Mouse (Mus musculus) liver, embryonic 11.5 days (tissue): ENCODE data around the gene Sh3gl3. TPM values are rescaled to one million over a fixed set of nuclear protein-coding genes. Genes with fewer than 3 reads are reported as not detected.

Source experiments
- ATAC-seq: fragments of 200-750 bp; cut with Nextera tagmentation; replicated peaks from 2 replicates; pipeline ENCODE4 v1.8.0; 2017; ENCODE audit warnings: moderate number of reproducible peaks, mild to moderate bottlenecking, moderate TSS enrichment, moderate library complexity; ENCODE audit not compliant: low FRiP score
- DNase-seq: peaks from one replicate; pipeline ENCODE4 v3.0.0-alpha.2; 2017; ENCODE audit warnings: low spot score
- H3K27ac ChIP-seq: fragments of 300-500 bp; sonication (generic); 2 replicates; pipeline ENCODE4 v1.5.1; 2014; ENCODE audit warnings: mild to moderate bottlenecking, low read depth, low read length, control low read depth
- H3K27me3 ChIP-seq: fragments of 300-500 bp; sonication (generic); replicated peaks from 2 replicates; pipeline ENCODE4 v1.6.1; 2014; ENCODE audit warnings: low read length, mixed read lengths; ENCODE audit not compliant: control insufficient read depth, insufficient read depth
- H3K36me3 ChIP-seq: fragments of 300-500 bp; sonication (generic); 2 replicates; pipeline ENCODE4 v1.6.1; 2014; ENCODE audit warnings: mild to moderate bottlenecking, low read length, moderate library complexity, mixed read lengths; ENCODE audit not compliant: control insufficient read depth, insufficient read depth
- H3K4me1 ChIP-seq: fragments of 300-500 bp; sonication (generic); replicated peaks from 2 replicates; pipeline ENCODE4 v1.6.1; 2014; ENCODE audit warnings: low read length, mixed read lengths; ENCODE audit not compliant: control insufficient read depth, insufficient read depth
- H3K4me2 ChIP-seq: fragments of 300-500 bp; sonication (generic); 2 replicates; pipeline ENCODE4 v1.6.1; 2014; ENCODE audit warnings: mild to moderate bottlenecking, control low read depth, moderate library complexity
- H3K4me3 ChIP-seq: fragments of 300-500 bp; sonication (generic); 2 replicates; pipeline ENCODE4 v1.5.1; 2014; ENCODE audit warnings: low read depth, low read length, control low read depth
- H3K9ac ChIP-seq: fragments of 300-500 bp; sonication (generic); 2 replicates; pipeline ENCODE4 v1.6.1; 2014; ENCODE audit warnings: low read depth, low read length, control low read depth
- H3K9me3 ChIP-seq: fragments of 300-500 bp; sonication (generic); 2 replicates; pipeline ENCODE4 v1.6.1; 2016; ENCODE audit warnings: low read length, inconsistent platforms, mixed read lengths; ENCODE audit not compliant: control insufficient read depth
- WGBS: fragments of 180-500 bp; shearing (Covaris S2); extraction: QIAGEN DNeasy Blood & Tissue Kit; methylation state at CpG from one replicate; pipeline ENCODE4 v1.1.7; 2014; 5-methylcytosine and 5-hydroxymethylcytosine counted together
- polyA plus RNA-seq: library from polyadenylated mRNA; unstranded; fragments of >200 nt; fragmentation: Nextera tagmentation; extraction: Ambion mirVana; gene quantifications from 2 replicates; pipeline ENCODE4 v1.2.1, GENCODE M21; 2014

Sh3gl3 gene
- polyA plus RNA-seq, 1 experiment from 2014 or later = 4.9 TPM

DNA sequence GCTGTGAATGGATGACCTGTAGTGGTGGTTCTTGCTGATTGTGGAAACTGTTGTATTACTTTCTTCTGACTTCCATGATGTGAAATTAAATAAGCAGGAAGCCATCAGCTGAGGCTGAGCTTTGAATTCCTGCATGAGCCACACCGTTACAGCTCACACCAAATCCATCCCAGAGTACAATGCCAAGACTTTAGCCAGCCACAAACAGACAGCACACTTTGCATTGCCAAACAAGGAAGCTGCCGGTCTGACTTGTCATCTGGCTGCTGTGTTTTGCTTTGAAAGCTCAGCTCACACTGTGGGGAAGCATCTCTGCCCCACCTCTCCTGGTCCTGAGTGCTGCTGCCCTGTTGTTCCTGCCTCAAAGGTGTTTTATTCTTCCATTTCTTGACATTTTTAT is 9.1 kb downstream of the Sh3gl3 start:
- Histone ChIP-seq H3K27ac (no peak overlapping the region), H3K9ac (no peak overlapping the region), H3K4me3 (no peak overlapping the region), H3K4me1 (no peaks in the 10 kb centered on the region), H3K9me3 (no peaks in the 10 kb centered on the region), H3K27me3 (no peaks in the 10 kb centered on the region), H3K4me2 (no peak overlapping the region), H3K36me3 (no peaks in the 10 kb centered on the region)
- WGBS = 45% methylated on average over 2 of the region's 2 CpGs
- DNase-seq = no peak
- no peak for ATAC-seq

DNA sequence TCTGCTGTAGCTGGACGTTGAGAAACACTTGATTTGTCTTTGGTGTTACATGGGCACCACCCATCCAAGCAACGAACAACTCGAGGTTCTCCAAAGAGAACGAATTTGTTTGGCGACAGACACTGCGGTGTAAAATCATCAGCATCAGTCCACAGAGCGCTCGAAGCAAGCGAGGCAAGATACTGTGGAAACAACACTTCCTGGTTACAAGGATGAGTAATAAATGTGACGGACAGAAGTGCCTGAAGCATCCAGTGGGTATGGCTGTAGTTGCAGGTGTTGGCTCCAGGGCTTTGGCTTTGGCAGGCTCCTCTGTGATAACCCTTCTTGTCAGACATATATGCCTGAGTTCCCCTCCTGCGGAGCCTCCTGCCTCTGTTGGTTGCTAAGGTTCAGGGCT is 18.0 kb downstream of the Sh3gl3 start:
- WGBS = 83% methylated on average over 11 of the region's 11 CpGs
- H3K27ac ChIP-seq = no peak overlapping the region
- no peak overlapping the region for H3K4me2 ChIP-seq
- H3K27me3 ChIP-seq = no peaks in the 10 kb centered on the region
- ATAC-seq (no peak), DNase-seq (no peak)
- H3K36me3 ChIP-seq = no peaks in the 10 kb centered on the region
- H3K9me3 ChIP-seq = no peaks in the 10 kb centered on the region
- H3K4me3 ChIP-seq = no peak overlapping the region
- H3K4me1 ChIP-seq = no peaks in the 10 kb centered on the region
- H3K9ac ChIP-seq = no peak overlapping the region

DNA sequence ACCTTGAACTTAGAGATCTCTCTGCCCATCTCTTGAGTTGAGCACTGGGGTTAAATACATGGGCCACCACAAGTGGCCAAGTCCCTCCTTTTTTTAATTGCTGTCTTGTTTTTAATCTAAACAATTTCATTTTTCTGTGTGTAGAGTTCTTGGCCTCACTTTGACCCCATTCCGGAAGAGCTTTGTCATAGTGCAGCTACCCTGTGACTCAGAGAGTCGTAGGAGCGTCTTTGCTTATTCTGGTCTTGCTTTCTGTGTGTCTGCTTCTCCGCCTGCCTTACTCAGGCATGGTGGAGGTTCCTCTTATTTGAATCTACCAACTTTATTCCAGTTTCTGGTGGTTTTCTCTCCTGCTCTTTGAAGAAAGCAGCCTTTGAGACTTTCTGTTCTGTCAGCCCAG is 18.9 kb downstream of the Sh3gl3 start:
- 70% methylated on average over 4 of the region's 4 CpGs for WGBS
- no peak for DNase-seq

DNA sequence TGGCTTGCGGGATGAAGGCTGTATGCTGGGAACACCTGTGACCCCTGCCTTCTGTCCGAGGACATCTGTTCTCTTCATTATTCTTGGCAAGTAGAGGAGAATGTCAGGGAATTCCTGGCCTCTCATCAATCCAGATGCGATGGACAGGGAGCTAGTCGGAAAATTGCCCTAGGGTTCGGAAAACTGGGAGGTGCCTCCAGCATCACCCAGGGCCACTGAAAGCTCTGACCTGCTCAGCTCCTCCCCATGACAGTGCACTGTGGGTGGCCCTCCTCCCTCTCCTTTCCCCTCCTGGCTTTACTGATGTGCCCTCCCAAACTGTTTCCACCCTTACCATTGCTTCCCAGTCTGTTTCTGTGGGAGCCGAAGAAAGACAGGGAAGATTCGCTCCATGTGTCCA is 29.5 kb downstream of the Sh3gl3 start:
- H3K4me3 ChIP-seq = no peak overlapping the region
- no peaks in the 10 kb centered on the region for H3K36me3 ChIP-seq
- H3K27ac ChIP-seq = no peak overlapping the region
- H3K9me3 ChIP-seq = no peaks in the 10 kb centered on the region
- no peaks in the 10 kb centered on the region for H3K27me3 ChIP-seq
- no peak overlapping the region for H3K4me2 ChIP-seq
- DNase-seq (no peak), ATAC-seq (no peak)
- no peak overlapping the region for H3K9ac ChIP-seq
- no peaks in the 10 kb centered on the region; the same call in 1 of the 2 replicates for H3K4me1 ChIP-seq
- WGBS = 75% methylated on average over 7 of the region's 7 CpGs

More for the DNA sequence above, 18.9 kb downstream of the Sh3gl3 start:
- ATAC-seq = no peak
- Histone ChIP-seq H3K4me3 (no peak overlapping the region), H3K27me3 (no peaks in the 10 kb centered on the region), H3K4me2 (no peak overlapping the region), H3K9me3 (no peaks in the 10 kb centered on the region), H3K27ac (no peak overlapping the region), H3K36me3 (no peaks in the 10 kb centered on the region), H3K9ac (no peak overlapping the region), H3K4me1 (no peaks in the 10 kb centered on the region)

DNA sequence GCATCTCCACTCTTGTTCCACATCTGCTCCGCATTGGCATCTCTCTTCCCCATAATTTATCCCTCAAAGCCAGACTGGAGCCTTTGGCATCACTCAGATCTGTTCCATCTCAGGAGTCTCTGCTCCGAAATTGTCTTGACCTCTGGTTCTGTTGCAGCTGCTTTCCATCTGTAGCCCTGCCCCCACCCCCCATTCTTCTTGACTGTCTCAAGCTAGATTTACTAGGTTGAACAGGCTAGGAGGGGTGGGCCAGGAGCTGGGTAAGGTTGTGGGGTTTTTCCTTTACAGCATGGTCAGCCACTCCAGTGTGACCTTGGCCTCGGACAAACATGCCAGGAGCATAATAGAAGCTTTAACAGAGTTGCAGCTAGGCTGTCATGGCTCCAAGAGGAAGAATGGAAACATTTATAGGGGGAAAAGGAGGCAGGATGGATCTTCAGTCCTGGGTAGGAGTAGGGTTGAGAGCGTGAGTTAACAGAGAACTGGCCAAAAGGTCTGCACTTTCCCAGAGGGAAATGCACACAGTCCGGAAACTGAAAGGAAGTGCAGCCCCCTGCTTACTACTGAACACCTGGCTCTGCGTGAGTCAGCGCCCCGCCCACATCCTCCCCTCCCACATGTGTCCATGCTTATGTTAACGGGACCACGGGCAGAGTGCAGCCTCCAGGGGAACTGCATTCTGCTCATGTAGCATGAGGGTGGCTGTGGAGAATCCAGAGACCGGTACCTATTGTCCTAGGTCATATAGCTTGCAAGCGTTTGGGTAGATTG is 30.6 kb downstream of the Sh3gl3 start:
- 42% methylated on average over 12 of the region's 12 CpGs for WGBS
- no peak overlapping the region for H3K4me2 ChIP-seq
- H3K27me3 ChIP-seq = no peaks in the 10 kb centered on the region
- no peaks in the 10 kb centered on the region for H3K36me3 ChIP-seq
- DNase-seq (no peak), ATAC-seq (no peak)
- no peak overlapping the region for H3K9ac ChIP-seq
- no peaks in the 10 kb centered on the region for H3K9me3 ChIP-seq
- no peaks in the 10 kb centered on the region; the same call in 1 of the 2 replicates for H3K4me1 ChIP-seq
- no peak overlapping the region for H3K4me3 ChIP-seq
- no peak overlapping the region for H3K27ac ChIP-seq

DNA sequence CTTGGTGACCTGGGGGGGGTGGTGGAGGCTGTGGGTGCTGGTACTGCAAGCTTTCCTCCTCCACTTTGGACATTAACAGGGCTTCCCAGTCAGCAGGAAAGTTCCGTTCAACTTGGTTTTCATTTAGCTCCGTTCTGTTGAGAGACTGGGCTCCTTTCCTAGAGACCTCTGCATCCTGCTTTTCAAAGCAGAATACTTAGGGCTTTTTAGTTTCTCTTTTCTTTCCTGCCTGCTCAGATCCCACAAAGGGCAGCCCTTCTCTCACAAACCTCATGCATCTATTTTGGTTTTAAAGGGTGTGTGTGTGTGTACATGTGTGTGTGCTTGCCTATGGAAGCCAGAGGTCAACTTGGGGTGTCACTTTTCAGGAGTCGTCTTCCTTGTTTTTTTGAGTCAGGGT is 31.3 kb downstream of the Sh3gl3 start:
- DNase-seq (no peak), ATAC-seq (no peak)
- no peak overlapping the region for H3K4me2 ChIP-seq
- H3K27me3 ChIP-seq = no peaks in the 10 kb centered on the region
- 65% methylated on average over 3 of the region's 3 CpGs for WGBS
- H3K36me3 ChIP-seq = no peaks in the 10 kb centered on the region
- no peaks in the 10 kb centered on the region; the same call in 1 of the 2 replicates for H3K4me1 ChIP-seq
- H3K9me3 ChIP-seq = no peaks in the 10 kb centered on the region
- H3K27ac ChIP-seq = no peak overlapping the region
- no peak overlapping the region for H3K4me3 ChIP-seq
- H3K9ac ChIP-seq = no peak overlapping the region

DNA sequence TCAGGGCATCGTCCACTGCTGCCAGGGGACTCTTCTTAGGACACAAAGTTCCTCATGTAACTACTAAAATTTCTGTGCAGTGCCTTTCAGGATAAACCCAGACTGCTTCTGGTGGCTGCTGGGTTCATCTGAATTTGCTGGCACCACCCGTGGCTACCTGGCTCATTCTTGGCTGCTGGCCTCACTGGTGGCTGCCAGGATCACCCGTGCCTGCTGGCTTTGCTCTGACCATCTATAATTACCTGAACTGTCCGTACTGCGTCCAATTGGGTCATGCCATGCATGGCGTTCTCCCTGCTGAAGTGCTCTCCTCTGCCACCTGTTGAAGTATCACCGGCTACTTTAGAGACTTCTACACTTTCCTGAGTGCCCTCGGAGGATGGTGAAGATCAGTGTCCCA is 33.1 kb downstream of the Sh3gl3 start:
- Histone ChIP-seq H3K9me3 (no peaks in the 10 kb centered on the region), H3K27me3 (no peaks in the 10 kb centered on the region), H3K27ac (no peak overlapping the region), H3K4me3 (no peak overlapping the region), H3K36me3 (no peaks in the 10 kb centered on the region), H3K9ac (no peak overlapping the region), H3K4me2 (no peak overlapping the region), H3K4me1 (no peaks in the 10 kb centered on the region; the same call in 1 of the 2 replicates)
- no peak for ATAC-seq
- DNase-seq = no peak
- WGBS = 84% methylated on average over 8 of the region's 8 CpGs

DNA sequence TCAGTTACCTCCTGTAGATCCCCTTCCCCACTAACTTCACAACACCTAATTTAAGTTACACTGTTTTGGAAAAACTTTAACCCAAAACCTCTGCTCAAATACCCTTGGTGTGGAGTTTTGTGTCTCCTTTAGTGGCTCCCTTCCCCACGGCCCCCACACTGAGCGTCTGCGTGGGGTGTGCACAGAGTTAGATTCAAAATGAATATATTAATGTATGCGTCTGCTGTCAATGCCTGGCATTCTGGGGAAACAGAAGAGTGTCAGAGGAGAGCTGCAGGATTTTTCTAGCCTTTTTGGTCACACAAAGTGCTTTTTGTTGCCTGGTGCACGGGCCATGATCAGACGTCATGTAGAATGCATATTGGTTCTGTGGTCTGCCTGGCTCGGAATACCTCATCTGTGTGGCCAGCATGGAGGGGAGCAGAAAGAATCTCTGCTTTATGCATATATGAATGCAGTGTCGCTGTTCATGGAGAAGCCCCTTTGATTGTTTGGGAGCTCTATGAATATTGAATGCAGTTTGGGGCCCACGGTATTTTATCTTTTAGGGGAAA is 47.8 kb downstream of the Sh3gl3 start:
- H3K4me1 ChIP-seq = no peaks in the 10 kb centered on the region

More for the DNA sequence above, 47.8 kb downstream of the Sh3gl3 start:
- ATAC-seq (no peak), DNase-seq (no peak)
- no peak overlapping the region for H3K4me2 ChIP-seq
- H3K27ac ChIP-seq = no peak overlapping the region
- no peaks in the 10 kb centered on the region for H3K9me3 ChIP-seq
- H3K4me3 ChIP-seq = no peak overlapping the region
- H3K36me3 ChIP-seq = no peaks in the 10 kb centered on the region
- H3K27me3 ChIP-seq = no peaks in the 10 kb centered on the region
- 86% methylated on average over 9 of the region's 9 CpGs for WGBS
- H3K9ac ChIP-seq = no peak overlapping the region
